Mouse (Mus musculus) kidney, embryonic 16.5 days (tissue): ENCODE data around the gene Trim24. TPM values are rescaled to one million over a fixed set of nuclear protein-coding genes. Genes with fewer than 3 reads are reported as not detected.

Experiments
- ATAC-seq: fragments of 200-750 bp; cut with Nextera tagmentation; 2 replicates; pipeline ENCODE4 v1.8.0; 2017; ENCODE audit warnings: moderate TSS enrichment; ENCODE audit not compliant: low FRiP score, low TSS enrichment
- H3K27ac ChIP-seq: fragments of 300-500 bp; sonication (generic); 2 replicates; pipeline ENCODE4 v1.5.1; 2014; ENCODE audit warnings: low read length
- H3K27me3 ChIP-seq: fragments of 300-500 bp; sonication (generic); 2 replicates; pipeline ENCODE4 v1.6.1; 2014; ENCODE audit warnings: low read length, control low read depth, mixed read lengths; ENCODE audit not compliant: insufficient read depth
- H3K36me3 ChIP-seq: fragments of 300-500 bp; sonication (generic); 2 replicates; pipeline ENCODE4 v1.6.1; 2014; ENCODE audit warnings: low read length, control low read depth, mixed read lengths; ENCODE audit not compliant: insufficient read depth
- H3K4me1 ChIP-seq: fragments of 300-500 bp; sonication (generic); 2 replicates; pipeline ENCODE4 v1.6.1; 2014; ENCODE audit warnings: low read length, control low read depth, mixed read lengths; ENCODE audit not compliant: insufficient read depth
- H3K4me2 ChIP-seq: fragments of 300-500 bp; sonication (generic); replicated peaks from 2 replicates; pipeline ENCODE4 v1.6.1; 2014; ENCODE audit warnings: low read depth, low read length
- H3K4me3 ChIP-seq: fragments of 300-500 bp; sonication (generic); 2 replicates; pipeline ENCODE4 v1.5.1; 2014; ENCODE audit warnings: mild to moderate bottlenecking, low read length
- H3K9ac ChIP-seq: fragments of 300-500 bp; sonication (generic); replicated peaks from 2 replicates; pipeline ENCODE4 v1.6.1; 2014; ENCODE audit warnings: low read length
- H3K9me3 ChIP-seq: fragments of 300-500 bp; sonication (generic); 2 replicates; pipeline ENCODE4 v1.6.1; 2016; ENCODE audit warnings: low read length, control low read depth
- WGBS: fragments of 180-500 bp; shearing (Covaris S2); extraction: QIAGEN DNeasy Blood & Tissue Kit; methylation state at CpG from one replicate; pipeline ENCODE4 v1.1.7; 2014; 5-methylcytosine and 5-hydroxymethylcytosine counted together
- polyA plus RNA-seq: library from polyadenylated mRNA; unstranded; fragments of >200 nt; fragmentation: Nextera tagmentation; extraction: Ambion mirVana; gene quantifications from 2 replicates; pipeline ENCODE4 v1.2.1, GENCODE M21; 2015

Gene Trim24
- polyA plus RNA-seq, 1 experiment from 2014 or later: 13.1 TPM

GRCm38 (mm10) chr6:37900221-37900620 lies 29.6 kb downstream of the Trim24 start:
- WGBS: 91% methylated on average over 2 of the region's 2 CpGs
- Histone ChIP-seq H3K36me3 (peaks cover 16% of the 10 kb centered on the region), H3K27ac (no peak overlapping the region), H3K4me2 (no peak overlapping the region), H3K4me3 (no peak overlapping the region), H3K9ac (no peak overlapping the region), H3K9me3 (no peaks in the 10 kb centered on the region), H3K4me1 (peaks cover 7% of the 10 kb centered on the region; the same call in 1 of the 2 replicates), H3K27me3 (no peaks in the 10 kb centered on the region)
- no peak for ATAC-seq

- Histone ChIP-seq H3K36me3 (peaks cover 32% of the 10 kb centered on the region), H3K9me3 (no peaks in the 10 kb centered on the region), H3K4me2 (no peak overlapping the region), H3K4me3 (no peak overlapping the region), H3K27ac (no peak overlapping the region), H3K27me3 (no peaks in the 10 kb centered on the region), H3K4me1 (no peaks in the 10 kb centered on the region), H3K9ac (no peak overlapping the region)
- ATAC-seq: no peak
- 90% methylated on average over 2 of the region's 2 CpGs for WGBS
Observed at GRCm38 (mm10) chr6:37901791-37902190, 31.2 kb downstream of the Trim24 start.

GRCm38 (mm10) chr6:37903810-37904209 lies 33.2 kb downstream of the Trim24 start:
- no peak overlapping the region for H3K27ac ChIP-seq
- peaks cover 38% of the 10 kb centered on the region for H3K36me3 ChIP-seq
- ATAC-seq: no peak
- 74% methylated on average over 1 of the region's 1 CpGs for WGBS
- H3K27me3 ChIP-seq: no peaks in the 10 kb centered on the region
- no peak overlapping the region for H3K4me3 ChIP-seq
- no peaks in the 10 kb centered on the region for H3K4me1 ChIP-seq
- H3K9me3 ChIP-seq: no peaks in the 10 kb centered on the region
- no peak overlapping the region for H3K9ac ChIP-seq
- H3K4me2 ChIP-seq: no peak overlapping the region

- 84% methylated on average over 2 of the region's 2 CpGs for WGBS
- no peaks in the 10 kb centered on the region for H3K4me1 ChIP-seq
- no peak overlapping the region for H3K27ac ChIP-seq
- no peak overlapping the region for H3K9ac ChIP-seq
- peaks cover 32% of the 10 kb centered on the region for H3K36me3 ChIP-seq
- ATAC-seq: no peak
- peaks cover 4% of the 10 kb centered on the region for H3K9me3 ChIP-seq
- no peak overlapping the region for H3K4me3 ChIP-seq
- H3K27me3 ChIP-seq: no peaks in the 10 kb centered on the region
- no peak overlapping the region for H3K4me2 ChIP-seq
Observed at GRCm38 (mm10) chr6:37913525-37913924, 42.9 kb downstream of the Trim24 start.

GRCm38 (mm10) chr6:37925104-37925503 lies 54.5 kb downstream of the Trim24 start:
- WGBS: 78% methylated on average over 1 of the region's 1 CpGs
- ATAC-seq: no peak

GRCm38 (mm10) chr6:37926751-37927150 lies 56.1 kb downstream of the Trim24 start:
- Histone ChIP-seq H3K36me3 (peaks cover 39% of the 10 kb centered on the region), H3K4me1 (no peaks in the 10 kb centered on the region), H3K9ac (no peak overlapping the region), H3K4me3 (no peak overlapping the region), H3K9me3 (peaks cover 3% of the 10 kb centered on the region), H3K27ac (no peak overlapping the region), H3K27me3 (no peaks in the 10 kb centered on the region), H3K4me2 (no peak overlapping the region)
- ATAC-seq: no peak
- WGBS: 94% methylated on average over 1 of the region's 1 CpGs

More at GRCm38 (mm10) chr6:37925104-37925503, 54.5 kb downstream of the Trim24 start:
- Histone ChIP-seq H3K36me3 (peaks cover 38% of the 10 kb centered on the region), H3K4me3 (no peak overlapping the region), H3K9me3 (peaks cover 3% of the 10 kb centered on the region), H3K4me1 (no peaks in the 10 kb centered on the region), H3K27ac (no peak overlapping the region), H3K9ac (no peak overlapping the region), H3K27me3 (no peaks in the 10 kb centered on the region), H3K4me2 (no peak overlapping the region)

- Histone ChIP-seq H3K27me3 (no peaks in the 10 kb centered on the region), H3K27ac (no peak overlapping the region), H3K4me2 (no peak overlapping the region), H3K9me3 (no peaks in the 10 kb centered on the region), H3K4me3 (no peak overlapping the region), H3K9ac (no peak overlapping the region), H3K36me3 (peaks cover 17% of the 10 kb centered on the region), H3K4me1 (no peaks in the 10 kb centered on the region)
- ATAC-seq: no peak
- 63% methylated on average over 6 of the region's 6 CpGs for WGBS
Observed at GRCm38 (mm10) chr6:37936498-37936897, 65.9 kb downstream of the Trim24 start.

GRCm38 (mm10) chr6:37951306-37951705 lies 80.7 kb downstream of the Trim24 start:
- Histone ChIP-seq H3K4me2 (no peak overlapping the region), H3K36me3 (peaks cover 48% of the 10 kb centered on the region), H3K27me3 (no peaks in the 10 kb centered on the region), H3K4me1 (no peaks in the 10 kb centered on the region), H3K9me3 (no peaks in the 10 kb centered on the region), H3K4me3 (no peak overlapping the region), H3K27ac (no peak overlapping the region), H3K9ac (no peak overlapping the region)
- ATAC-seq: no peak
- WGBS: 86% methylated on average over 6 of the region's 6 CpGs

- H3K36me3 ChIP-seq: peaks cover 50% of the 10 kb centered on the region
- WGBS: 88% methylated on average over 4 of the region's 4 CpGs
Observed at GRCm38 (mm10) chr6:37967386-37967785, 96.8 kb downstream of the Trim24 start.

GRCm38 (mm10) chr6:38007459-38007858 lies 136.8 kb downstream of the Trim24 start:
- Histone ChIP-seq H3K27me3 (no peaks in the 10 kb centered on the region), H3K4me3 (no peak overlapping the region), H3K36me3 (no peaks in the 10 kb centered on the region), H3K4me2 (no peak overlapping the region), H3K9me3 (no peaks in the 10 kb centered on the region), H3K27ac (no peak overlapping the region), H3K4me1 (no peaks in the 10 kb centered on the region), H3K9ac (no peak overlapping the region)
- peak; percentile 76; the same call in 1 of the 2 replicates for ATAC-seq
- WGBS: 11% methylated on average over 6 of the region's 6 CpGs

More at GRCm38 (mm10) chr6:37967386-37967785, 96.8 kb downstream of the Trim24 start:
- no peaks in the 10 kb centered on the region for H3K9me3 ChIP-seq
- no peaks in the 10 kb centered on the region for H3K4me1 ChIP-seq
- ATAC-seq: no peak
- H3K27ac ChIP-seq: no peak overlapping the region
- no peak overlapping the region for H3K4me2 ChIP-seq
- no peak overlapping the region for H3K4me3 ChIP-seq
- no peaks in the 10 kb centered on the region for H3K27me3 ChIP-seq
- H3K9ac ChIP-seq: no peak overlapping the region
